Mouse (Mus musculus) small intestine, adult 10 weeks (tissue): ENCODE measurements around the gene Gm10112. TPM values are rescaled to one million over a fixed set of nuclear protein-coding genes. Genes with fewer than 3 reads are reported as not detected.

Source experiments
- polyA plus RNA-seq: library from polyadenylated mRNA; stranded (reverse); fragments of 350-450 nt; fragmentation: Illumina TruSeq; extraction: RNeasy Lipid Tissue Mini Kit (QIAGEN cat#74804); gene quantifications from one replicate; pipeline ENCODE4 v1.2.3, GENCODE M21; 2014; ENCODE audit warnings: low replicate concordance

Gm10112 gene
- not detected for polyA plus RNA-seq

DNA sequence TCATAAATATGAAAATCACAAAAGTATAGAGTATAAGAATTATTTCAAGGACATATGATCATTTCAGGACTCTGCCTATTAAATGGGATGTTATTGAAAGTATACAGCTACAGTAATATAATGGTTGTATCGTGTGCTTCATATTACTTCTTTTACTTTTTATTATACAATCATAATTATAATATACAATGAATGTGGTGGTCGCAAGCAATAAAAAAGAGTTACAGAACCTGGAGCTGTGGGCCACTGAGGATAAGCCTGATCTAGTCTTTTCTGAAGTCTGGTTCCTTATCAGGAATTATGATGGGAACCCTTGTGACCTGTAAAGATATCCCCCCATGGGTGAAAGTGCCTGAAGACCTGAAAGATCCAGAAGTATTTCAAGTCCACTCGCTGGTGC lies at the start of gene Gm10112:
Gene Gm10112, plus strand, starts transcription at position 301 of the 400 bp plus-strand sequence.

Other genes starting within 250 kb of the Gm10112 start
- not detected for gene Cylc1, start 57.9 kb upstream of the Gm10112 start, polyA plus RNA-seq